Mouse (Mus musculus) testis, adult 2 months (tissue): ENCODE measurements at regions not wholly inside any gene's neighbourhood (a gene's known extent, or its start where the extent isn't known, plus 50 kb on each side); places are given as distances from the start of the nearest gene placed in this dataset.

Experiments used
- CTCF ChIP-seq: fragments of 200-500 bp; IDR thresholded peaks from 2 replicates; pipeline ENCODE4 v1.5.1; 2012; ENCODE audit warnings: low read depth, mild to moderate bottlenecking, inconsistent platforms, low read length, moderate library complexity; ENCODE audit not compliant: control insufficient read depth, insufficient read depth, insufficient replicate concordance
- POLR2A ChIP-seq: fragments of 200-500 bp; IDR thresholded peaks from 2 replicates; pipeline ENCODE4 v1.6.1; 2012; ENCODE audit warnings: low read depth, mild to moderate bottlenecking, inconsistent platforms, low read length, moderate library complexity; ENCODE audit not compliant: control insufficient read depth

- TF ChIP-seq CTCF (no peak), POLR2A (no peak)
Observed at GRCm38 (mm10) chr3:80042756-80043484, 158.6 kb downstream of the Fam198b start.
